Mouse (Mus musculus) B cell, adult 2 months (primary cell): Measurements from ENCODE around the gene Flad1.

Source experiments
- DNase-seq, 2 experiments: peaks; one replicate each; pipeline ENCODE4 v3.0.0; 2022

Flad1 gene

DNA sequence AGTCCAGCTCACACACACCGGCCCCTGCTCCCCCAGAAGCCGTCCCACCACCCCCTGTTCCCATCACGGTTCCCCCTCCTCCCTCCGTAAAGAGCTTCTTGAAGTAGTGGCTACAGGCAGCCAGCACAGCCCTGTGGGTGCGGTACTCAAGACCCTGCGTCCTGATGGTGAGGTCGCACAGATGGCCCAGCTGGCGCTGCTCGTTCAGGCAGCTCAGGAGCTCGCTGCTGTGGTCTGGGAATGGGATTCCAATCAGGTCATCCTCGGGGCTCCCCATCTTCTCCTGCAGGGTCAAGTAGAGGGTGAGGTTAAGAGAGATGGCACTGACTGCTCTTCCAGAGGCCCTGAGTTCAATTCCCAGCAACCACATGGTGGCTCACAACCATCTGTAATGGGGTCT, 30.4 kb downstream of the Flad1 start:
- no peak for DNase-seq

DNA sequence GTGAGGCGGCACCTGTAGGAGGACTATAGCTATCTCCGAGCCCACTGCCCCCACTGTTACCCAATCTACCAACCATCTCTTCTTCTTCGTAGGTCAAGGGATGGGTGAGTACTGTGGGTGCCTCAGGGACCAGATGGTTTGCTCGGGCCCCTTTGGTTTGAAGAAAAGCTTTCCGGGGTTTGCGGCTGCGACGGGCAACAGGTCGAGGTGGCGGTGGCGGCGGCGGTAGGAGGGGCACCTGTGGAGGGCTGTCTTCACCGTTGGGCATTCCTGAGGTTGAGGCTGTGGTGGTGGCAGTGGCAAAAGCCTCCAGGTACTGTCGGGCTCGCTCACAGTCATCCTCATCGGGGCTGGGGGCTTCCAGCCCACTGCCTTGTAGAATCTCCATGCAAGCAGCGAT, 31.0 kb downstream of the Flad1 start:
- DNase-seq: no peak

DNA sequence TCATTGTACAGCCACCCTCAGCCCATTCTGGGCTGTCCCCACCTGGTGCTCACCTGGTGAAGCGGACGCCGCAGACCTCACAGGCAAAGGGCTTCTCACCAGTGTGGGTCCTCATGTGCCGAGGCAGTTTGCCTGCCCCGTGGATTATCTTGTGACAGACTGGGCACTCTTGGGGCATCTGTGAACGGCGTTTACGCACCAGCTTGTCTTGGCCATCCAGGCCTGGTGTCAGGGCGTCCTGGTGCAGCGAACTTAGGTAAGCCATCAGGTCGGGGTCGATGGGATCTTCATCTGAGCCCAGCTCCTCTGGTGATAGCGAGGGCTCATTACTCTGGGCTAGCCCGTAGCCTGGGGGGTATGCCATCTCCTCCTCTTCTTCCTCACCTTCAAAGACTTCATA, 31.4 kb downstream of the Flad1 start:
- no peak for DNase-seq

DNA sequence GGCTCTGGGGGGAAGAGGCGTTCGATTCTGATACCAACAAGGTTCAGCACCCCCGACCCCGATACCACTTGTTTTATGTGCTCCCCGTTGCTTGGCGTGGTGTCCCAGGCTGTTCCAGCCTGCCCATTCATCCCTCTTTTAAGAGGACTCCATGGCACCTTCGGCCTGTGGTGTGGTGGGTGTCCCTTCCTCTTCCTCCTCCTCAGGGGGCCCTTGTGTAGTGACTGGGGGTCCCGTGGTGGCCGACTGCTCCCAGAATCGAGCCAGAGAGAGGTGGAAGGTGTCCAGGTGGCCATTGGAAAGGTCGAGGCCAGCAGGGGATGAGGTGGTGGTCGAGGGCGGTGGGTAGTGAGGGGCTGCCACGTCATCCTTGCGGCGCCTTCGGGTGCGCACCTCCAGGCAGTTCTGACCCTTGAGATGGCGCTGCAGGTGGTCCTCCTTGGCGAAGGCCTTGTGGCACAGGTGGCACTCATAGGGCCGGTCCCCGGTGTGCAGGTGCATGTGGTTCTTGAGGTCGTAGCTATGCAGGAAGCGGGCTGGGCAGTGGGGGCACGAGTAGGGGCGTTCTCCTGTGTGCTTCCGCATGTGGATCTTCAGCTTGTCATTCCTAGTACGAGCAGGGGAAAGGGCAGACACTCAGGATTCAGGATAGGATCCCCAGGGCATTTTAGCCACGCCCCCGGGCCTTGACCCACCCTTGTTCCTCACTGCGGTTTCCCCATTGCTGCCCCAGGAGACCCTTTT, 32.1 kb downstream of the Flad1 start:
- peak; percentile 36 to 38 for DNase-seq

DNA sequence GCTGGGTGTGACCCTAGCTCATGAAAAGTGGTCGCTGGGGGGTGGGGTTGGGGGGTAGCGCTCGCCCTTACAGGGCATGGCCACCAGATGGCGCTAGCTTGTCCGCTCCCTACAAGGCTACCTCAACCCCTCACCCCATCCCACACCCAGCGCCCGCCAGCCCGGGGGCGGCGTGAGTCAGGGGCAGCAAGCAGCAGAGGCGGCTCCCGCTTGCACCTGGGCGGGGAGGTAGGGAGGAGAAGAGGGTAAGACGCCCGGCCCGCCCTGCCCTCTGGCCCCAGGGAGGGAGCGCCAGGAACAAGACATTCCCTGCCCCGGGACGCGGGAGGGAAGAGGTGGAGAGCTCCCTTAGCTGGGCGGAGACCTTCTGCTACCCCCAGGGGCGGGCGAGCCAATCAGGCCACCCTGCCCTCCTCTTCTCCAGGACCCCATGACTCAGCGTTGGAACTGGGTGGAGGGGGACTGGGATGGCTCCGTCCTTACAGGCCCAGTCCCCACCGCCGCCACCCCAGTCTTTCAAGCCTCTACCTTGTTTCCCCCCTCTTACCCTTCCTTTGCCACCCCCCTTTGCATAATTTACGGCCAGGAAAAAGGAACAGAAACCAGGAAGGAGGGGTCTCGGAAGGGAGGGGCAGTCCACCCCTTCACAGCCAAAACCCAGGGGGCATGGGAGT, 33.1 kb downstream of the Flad1 start:
- DNase-seq: peak; percentile 81

DNA sequence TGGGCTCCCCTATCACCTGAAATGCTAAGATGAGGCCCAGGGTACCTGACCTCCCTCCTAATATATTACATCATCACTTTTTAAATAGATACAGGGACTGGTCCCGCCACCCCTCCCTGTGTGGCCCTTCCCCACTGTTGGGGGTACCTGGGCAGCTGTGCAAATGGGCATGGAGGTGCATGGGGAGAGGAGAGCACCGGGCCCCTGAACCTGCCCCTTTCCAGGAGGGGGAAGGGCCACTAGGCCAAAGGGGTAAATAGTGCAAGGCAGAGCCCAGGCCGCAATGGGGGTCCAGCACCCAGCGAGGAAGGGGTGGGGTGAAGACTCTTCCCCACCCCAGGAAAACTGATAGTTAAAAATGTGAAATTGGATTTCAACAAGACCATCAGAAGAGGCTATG, 33.8 kb downstream of the Flad1 start:
- DNase-seq: no peak

DNA sequence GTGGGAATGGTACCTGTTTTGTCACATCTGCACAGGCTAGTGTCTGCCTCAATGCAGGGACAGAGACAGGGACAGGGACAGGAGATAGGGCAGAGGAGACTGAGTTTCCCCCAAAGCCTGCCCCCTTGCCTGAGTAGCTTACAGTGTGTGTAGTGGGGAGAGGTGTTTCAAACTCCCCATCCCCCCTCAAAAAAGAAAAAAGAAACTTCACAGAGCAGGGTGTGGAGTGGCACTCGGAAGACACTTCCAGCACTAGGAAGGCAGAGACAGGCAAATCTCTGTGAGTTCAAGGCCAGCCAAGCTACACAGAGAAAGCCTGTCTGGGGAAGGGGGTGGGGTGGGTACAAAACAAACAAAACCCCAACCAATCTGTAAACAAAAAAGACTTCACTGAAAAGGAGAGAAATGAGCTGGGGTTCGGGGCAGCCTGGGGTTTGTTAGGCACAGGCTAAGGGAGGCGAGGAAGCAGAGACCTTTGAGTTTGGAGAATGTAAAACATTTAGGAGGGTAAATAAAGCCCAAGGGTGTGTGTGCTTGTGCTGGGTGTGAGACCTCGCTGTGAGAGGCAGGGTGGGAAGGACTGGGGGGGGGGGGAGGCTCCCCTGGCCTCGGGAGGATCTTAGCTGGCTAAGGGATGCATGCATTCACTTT, 38.0 kb downstream of the Flad1 start:
- no peak for DNase-seq

DNA sequence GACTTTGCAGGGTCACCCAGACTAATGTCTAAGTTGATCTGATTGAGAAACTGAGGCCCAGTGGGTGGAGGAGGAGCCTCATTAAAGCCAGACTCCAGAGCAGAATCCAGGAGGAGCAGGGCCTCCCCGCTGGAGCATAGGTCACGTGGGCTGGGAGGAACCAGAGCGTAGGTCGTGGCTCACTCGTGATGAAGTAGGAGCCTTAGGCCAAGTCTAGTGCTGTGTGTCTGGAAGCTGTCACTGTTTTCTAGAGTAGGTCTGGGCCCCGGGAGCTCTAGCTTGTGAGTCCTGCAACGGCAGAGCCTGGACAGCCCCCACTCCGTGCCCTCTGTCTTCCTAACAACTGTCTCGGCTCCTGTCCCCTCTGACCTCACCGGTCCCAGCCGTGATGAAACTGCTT, 44.3 kb downstream of the Flad1 start:
- no peak for DNase-seq

DNA sequence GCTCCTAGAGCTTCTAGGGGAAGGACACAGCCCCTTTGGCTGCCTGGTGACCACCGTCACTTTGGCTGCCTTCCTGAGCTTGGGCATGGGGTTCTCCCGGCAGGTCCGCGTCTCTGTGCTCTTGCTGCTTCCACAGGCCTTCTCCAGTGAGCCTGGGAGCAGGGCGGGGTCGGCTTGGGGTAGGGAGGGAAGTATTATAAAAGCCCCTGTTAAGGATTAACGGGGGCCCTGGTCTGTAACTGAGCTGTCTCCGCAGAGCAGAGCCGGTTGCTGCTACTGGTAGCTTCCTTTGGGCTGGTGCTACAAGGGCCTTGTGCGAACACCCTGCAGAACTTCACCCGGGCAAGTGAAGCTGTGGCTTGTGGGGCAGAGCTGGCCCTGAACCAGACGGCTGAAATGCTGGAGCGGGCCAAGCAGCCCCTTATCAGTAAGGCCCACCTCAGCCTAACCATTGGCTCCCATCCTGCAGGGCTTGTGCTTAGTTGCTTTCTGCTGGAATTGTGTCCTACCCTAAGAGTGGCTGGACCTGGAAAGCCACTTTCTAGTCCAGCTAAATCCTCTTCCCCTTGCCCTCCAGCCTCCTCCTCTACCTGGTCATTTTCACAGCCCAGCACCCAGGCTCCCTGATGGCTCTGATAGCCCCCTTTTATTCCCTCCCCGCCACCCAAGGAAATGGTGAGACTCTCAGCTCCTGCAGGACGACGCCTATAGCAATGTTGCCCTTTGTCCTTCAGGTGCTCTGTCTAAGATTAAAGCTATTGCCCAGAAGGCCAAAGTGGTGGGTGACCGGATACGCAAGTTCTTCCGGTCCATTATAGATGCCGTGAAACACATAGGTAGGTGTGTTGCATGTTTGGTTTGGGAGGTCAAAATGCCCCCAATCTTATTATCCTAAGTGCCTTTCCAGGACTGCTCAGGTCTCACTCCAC, 45.9 kb downstream of the Flad1 start:
- no peak for DNase-seq

DNA sequence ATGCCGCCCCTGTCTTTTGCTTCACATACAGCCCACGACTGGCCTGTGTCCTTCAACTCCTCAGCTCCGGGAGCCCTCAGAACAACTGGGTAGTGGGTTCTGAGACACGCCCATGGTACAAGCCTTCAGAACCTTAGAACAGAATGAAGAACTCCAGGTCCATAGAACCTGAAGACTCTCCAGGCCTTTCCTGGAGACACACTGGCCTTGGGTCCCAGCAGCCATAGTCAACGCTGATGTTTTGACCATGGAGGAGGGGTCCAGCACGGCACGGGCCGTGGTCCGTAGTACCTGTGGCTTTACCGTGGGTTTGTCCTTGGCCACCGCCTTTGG, 46.6 kb downstream of the Flad1 start, which contains the start of gene Dcst1:
TSS of gene Dcst1 (minus strand) at position 101 of the 333 bp plus-strand sequence.
- no peak for DNase-seq

DNA sequence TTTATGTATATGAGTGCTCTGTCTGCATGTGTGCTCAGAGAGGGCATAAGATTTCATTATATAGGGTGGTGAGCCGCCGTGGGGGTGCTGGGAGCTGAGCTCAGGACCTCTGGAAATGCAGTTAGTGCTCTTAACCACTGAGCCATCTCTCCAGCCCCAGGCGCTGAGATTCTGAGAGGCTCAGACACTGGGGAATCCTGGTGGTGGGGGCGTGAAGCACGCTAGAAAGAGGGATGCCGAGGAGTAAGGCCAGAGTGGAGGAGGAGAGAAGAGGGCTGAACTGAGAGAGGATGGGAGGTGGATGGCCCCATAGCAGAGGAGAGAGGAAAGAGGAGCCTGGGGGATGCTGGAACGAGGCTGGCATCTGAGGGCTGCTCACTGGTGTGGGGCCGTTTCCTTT, 47.0 kb downstream of the Flad1 start:
- DNase-seq: no peak

DNA sequence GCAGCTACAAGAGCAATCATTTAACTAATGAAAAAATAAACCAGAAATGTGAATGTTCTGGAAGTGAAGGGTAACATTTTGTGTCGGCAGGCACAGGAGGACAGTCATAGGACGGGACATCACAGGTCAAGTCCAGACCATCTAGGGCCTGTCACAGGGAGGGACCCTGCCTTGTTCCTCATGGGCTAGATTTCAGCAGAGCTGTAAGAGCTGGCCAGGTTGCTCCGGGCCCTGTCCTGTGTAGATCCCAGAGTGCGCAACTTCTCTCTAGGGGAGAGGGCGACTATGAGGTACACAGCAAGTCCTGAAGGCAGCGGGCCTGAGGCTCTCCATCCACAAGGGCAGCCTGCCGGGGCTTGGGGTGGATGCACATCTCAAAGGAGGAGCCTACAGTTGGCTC, 50.0 kb downstream of the Flad1 start, which contains the start of gene Dcst2:
TSS of gene Dcst2 (plus strand) at position 301 of the 400 bp plus-strand sequence.
- DNase-seq: no peak

DNA sequence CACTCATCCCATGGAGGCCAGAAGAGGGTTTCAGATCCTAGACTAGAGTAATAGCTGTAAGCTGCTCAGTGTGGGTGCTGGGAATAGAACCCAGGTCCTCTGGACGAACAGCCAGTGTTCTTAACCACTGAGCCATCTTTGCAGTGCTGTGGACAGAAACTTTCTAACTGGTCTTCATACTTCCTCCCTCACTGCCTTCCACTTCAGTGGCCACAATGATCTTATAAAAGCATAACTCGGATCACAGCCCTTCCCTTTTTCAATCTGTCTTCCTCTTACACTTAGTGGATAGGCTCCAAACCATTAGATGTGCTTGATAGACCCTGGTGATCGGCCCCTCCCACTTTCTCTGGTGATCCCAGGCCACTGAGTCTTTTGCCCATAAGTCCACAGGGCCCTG, 51.4 kb downstream of the Flad1 start:
- no peak for DNase-seq

DNA sequence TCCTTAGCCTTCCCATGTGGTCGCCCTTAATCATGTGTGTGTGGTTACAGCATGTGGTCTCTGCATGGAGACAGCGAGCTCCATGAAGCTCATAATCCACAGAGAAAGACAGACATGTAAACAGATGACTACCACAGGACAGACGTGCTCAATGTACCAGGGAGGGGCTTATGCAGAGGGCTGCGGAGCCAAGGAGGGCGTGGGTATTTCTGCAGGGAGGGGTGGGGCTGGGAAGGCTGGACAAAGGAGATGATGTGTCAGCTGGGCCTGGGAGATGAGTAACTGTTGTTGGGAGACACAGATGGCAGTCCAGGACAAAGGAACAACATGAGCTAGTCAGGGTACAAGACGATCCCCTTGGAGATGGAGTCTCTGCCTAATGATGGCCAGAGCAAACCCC, 52.0 kb downstream of the Flad1 start:
- DNase-seq: no peak

DNA sequence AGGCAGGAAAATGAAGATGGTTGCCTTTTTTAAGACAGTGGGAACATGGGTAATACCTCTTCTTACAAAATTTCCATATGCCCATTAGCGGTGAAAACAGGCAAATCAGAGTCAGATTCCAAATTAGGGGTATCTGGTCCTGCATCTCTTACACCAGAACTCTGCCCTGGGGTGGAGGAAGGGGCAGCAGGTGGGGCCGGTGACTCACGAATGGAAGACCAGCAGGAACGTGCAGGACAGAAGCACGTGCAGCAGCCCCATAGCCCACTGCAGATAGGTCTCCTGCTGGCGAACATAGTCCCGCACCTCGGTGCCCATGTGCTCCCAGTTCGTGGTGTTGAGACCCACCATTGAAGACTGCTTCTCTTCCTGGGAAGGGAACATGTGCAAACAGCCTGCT, 55.6 kb downstream of the Flad1 start:
- no peak for DNase-seq

DNA sequence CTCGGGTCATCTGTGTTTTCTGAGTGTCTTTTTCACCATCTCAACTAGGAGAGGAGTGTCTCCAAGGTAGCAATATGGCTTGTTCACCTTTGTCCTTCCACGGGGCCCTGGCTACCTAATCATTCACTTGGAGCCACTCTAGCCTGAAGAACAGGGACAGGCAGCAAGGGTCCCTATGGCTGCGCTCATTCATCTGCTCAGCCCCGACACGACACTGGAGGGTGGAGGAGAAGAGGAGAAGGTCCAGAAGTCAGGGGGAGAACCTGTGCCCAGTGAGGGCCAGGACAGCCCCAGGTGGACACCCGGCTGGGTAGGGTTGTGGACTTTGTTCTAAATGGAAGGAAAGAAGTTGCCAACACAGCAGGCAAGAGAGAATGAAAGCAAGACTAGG, 56.2 kb downstream of the Flad1 start:
- no peak for DNase-seq

DNA sequence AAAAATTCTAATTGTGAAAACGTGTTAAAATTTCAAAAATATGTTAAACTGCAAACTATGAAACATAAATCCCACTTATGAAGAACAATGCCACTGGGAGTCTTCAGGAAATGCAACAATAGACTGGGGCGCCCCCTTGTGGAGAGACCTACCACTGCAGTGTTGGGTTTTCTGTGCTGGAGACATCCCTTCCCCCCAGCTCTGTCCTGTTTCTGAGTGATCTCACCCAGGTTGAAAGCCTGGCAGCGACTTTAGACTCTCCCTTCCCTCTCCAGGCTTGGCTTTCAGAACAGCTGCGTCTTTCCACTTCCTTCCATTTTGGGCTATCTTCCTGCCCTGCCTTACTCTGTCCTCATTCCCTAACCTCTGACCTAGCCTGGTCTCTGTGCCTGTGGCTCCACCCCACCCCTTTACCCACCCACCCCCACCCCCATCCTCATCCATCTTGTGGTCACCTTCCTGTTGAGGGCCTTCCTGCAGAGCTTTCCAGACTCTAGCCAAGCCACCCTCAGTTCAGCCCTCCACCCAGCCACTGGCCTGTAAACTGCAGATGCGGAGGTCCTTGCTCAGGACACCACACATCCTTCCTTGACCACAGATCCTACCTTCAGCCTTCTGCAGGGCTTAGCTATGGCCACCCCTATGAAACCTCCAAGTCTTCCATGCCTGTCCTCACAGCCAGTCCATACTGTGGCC, 56.7 kb downstream of the Flad1 start:
- DNase-seq: peak; percentile 91 to 92

DNA sequence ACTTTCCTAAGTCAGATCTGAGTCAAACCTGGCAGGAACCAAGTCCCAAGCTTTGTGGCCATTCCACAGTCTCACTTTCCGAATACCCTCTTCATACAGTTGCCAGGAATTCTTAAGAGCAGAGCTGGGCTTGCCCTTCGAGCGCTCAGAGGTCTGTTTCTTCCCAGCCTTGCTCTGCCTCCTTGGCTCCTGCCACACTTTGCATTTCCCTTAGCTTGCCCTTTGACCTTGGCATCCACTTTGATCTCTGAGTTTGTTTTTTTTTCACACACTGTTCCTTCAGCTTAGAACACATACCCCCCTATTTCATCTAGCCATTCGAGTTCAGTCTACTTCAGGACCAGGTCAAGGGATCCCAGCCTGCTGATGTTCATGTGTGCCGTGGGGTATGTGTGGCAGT, 60.4 kb downstream of the Flad1 start:
- DNase-seq: no peak
